Mouse (Mus musculus) intestine, embryonic 15.5 days (tissue): ENCODE measurements around the gene Ifi27l2b. TPM values are rescaled to one million over a fixed set of nuclear protein-coding genes. Genes with fewer than 3 reads are reported as not detected.
"Not testable (repeated sequence)": the region's sequence is repeated elsewhere in the genome, so short reads cannot be mapped to it uniquely, and the experiment has no call there.

Experiments
- ATAC-seq: fragments of 200-750 bp; cut with Nextera tagmentation; 2 replicates; pipeline ENCODE4 v1.8.0; 2017; ENCODE audit warnings: moderate TSS enrichment, moderate library complexity
- H3K27ac ChIP-seq: fragments of 300-500 bp; sonication (generic); 2 replicates; pipeline ENCODE4 v1.5.1; 2015; ENCODE audit warnings: mild to moderate bottlenecking, inconsistent platforms
- H3K27me3 ChIP-seq: fragments of 300-500 bp; sonication (generic); replicated peaks from 2 replicates; pipeline ENCODE4 v1.6.1; 2015; ENCODE audit warnings: inconsistent platforms
- H3K36me3 ChIP-seq: fragments of 300-500 bp; sonication (generic); 2 replicates; pipeline ENCODE4 v1.6.1; 2015; ENCODE audit warnings: inconsistent platforms
- H3K4me1 ChIP-seq: fragments of 300-500 bp; sonication (generic); replicated peaks from 2 replicates; pipeline ENCODE4 v1.6.1; 2015; ENCODE audit warnings: inconsistent platforms
- H3K4me2 ChIP-seq: fragments of 300-500 bp; sonication (generic); replicated peaks from 2 replicates; pipeline ENCODE4 v1.6.1; 2015; ENCODE audit warnings: mild to moderate bottlenecking, inconsistent platforms
- H3K4me3 ChIP-seq: fragments of 300-500 bp; sonication (generic); replicated peaks from 2 replicates; pipeline ENCODE4 v1.5.1; 2015; ENCODE audit warnings: inconsistent platforms
- H3K9ac ChIP-seq: fragments of 300-500 bp; sonication (generic); 2 replicates; pipeline ENCODE4 v1.6.1; 2015; ENCODE audit warnings: inconsistent platforms
- H3K9me3 ChIP-seq: fragments of 300-500 bp; sonication (generic); 2 replicates; pipeline ENCODE4 v1.6.1; 2016; ENCODE audit warnings: inconsistent platforms
- WGBS: fragments of 180-500 bp; shearing (Covaris S2); methylation state at CpG from one replicate; pipeline ENCODE4 v1.1.7; 2015; 5-methylcytosine and 5-hydroxymethylcytosine counted together
- polyA plus RNA-seq: library from polyadenylated mRNA; unstranded; fragments of >200 nt; fragmentation: Nextera tagmentation; extraction: Ambion mirVana; gene quantifications from 2 replicates; pipeline ENCODE4 v1.2.1, GENCODE M21; 2015

Ifi27l2b gene
- polyA plus RNA-seq, 1 experiment from 2014 or later = 25.4 TPM

GRCm38 (mm10) chr12:103481671-103482070 is 24.6 kb upstream of the Ifi27l2b start:
- Histone ChIP-seq H3K27ac (no peak overlapping the region), H3K9ac (no peak overlapping the region), H3K4me3 (no peak overlapping the region), H3K9me3 (no peaks in the 10 kb centered on the region), H3K27me3 (no peaks in the 10 kb centered on the region), H3K4me1 (no peaks in the 10 kb centered on the region), H3K36me3 (no peaks in the 10 kb centered on the region), H3K4me2 (no peak overlapping the region)
- 78% methylated on average over 5 of the region's 5 CpGs for WGBS
- no peak for ATAC-seq

GRCm38 (mm10) chr12:103477461-103478015 is 20.5 kb upstream of the Ifi27l2b start:
- Histone ChIP-seq H3K4me3 (no peak overlapping the region), H3K4me2 (no peak overlapping the region), H3K4me1 (no peaks in the 10 kb centered on the region), H3K27ac (no peak overlapping the region), H3K27me3 (no peaks in the 10 kb centered on the region), H3K9ac (no peak overlapping the region), H3K36me3 (no peaks in the 10 kb centered on the region), H3K9me3 (no peaks in the 10 kb centered on the region)
- WGBS = 48% methylated on average over 7 of the region's 7 CpGs
- no peak for ATAC-seq

- ATAC-seq = peak; percentile 56; the same call in 1 of the 2 replicates
- WGBS = 67% methylated on average over 1 of the region's 1 CpGs
Observed at GRCm38 (mm10) chr12:103476779-103477389, 19.9 kb upstream of the Ifi27l2b start.

GRCm38 (mm10) chr12:103474481-103474880 is 17.5 kb upstream of the Ifi27l2b start:
- H3K36me3 ChIP-seq = no peaks in the 10 kb centered on the region
- no peak overlapping the region for H3K4me2 ChIP-seq
- no peaks in the 10 kb centered on the region for H3K9me3 ChIP-seq
- H3K4me3 ChIP-seq = no peak overlapping the region
- H3K4me1 ChIP-seq = no peaks in the 10 kb centered on the region
- no peak overlapping the region for H3K27ac ChIP-seq
- no peak overlapping the region for H3K9ac ChIP-seq
- H3K27me3 ChIP-seq = no peaks in the 10 kb centered on the region
- ATAC-seq = no peak
- 38% methylated on average over 2 of the region's 2 CpGs for WGBS

More at GRCm38 (mm10) chr12:103476779-103477389, 19.9 kb upstream of the Ifi27l2b start:
- no peaks in the 10 kb centered on the region for H3K4me1 ChIP-seq
- H3K9ac ChIP-seq = no peak overlapping the region
- H3K27ac ChIP-seq = no peak overlapping the region
- H3K9me3 ChIP-seq = no peaks in the 10 kb centered on the region
- no peaks in the 10 kb centered on the region for H3K27me3 ChIP-seq
- H3K36me3 ChIP-seq = no peaks in the 10 kb centered on the region
- H3K4me3 ChIP-seq = no peak overlapping the region
- H3K4me2 ChIP-seq = no peak overlapping the region

GRCm38 (mm10) chr12:103456727-103457126 is 296 bp downstream of the Ifi27l2b start:
- H3K27me3 ChIP-seq, H3K27ac ChIP-seq, H3K36me3 ChIP-seq, H3K4me3 ChIP-seq, H3K9ac ChIP-seq, H3K4me1 ChIP-seq, H3K9me3 ChIP-seq: not testable (repeated sequence)
- ATAC-seq = peak; percentile 82
- WGBS = no CpG with 5 or more reads among the region's 1 CpGs
- 0 out of 2 replicates have a peak overlapping the region, but pooled peaks have one; percentile 17 for H3K4me2 ChIP-seq

GRCm38 (mm10) chr12:103453361-103453760 is 3.7 kb downstream of the Ifi27l2b start:
- H3K4me3 ChIP-seq = no peak overlapping the region
- no peak overlapping the region for H3K4me2 ChIP-seq
- 0 out of 2 replicates have a peak, but pooled peaks cover 3% of the 10 kb centered on the region for H3K4me1 ChIP-seq
- no peaks in the 10 kb centered on the region for H3K27me3 ChIP-seq
- H3K9me3 ChIP-seq = no peaks in the 10 kb centered on the region
- H3K36me3 ChIP-seq = no peaks in the 10 kb centered on the region
- ATAC-seq = no peak
- H3K27ac ChIP-seq = no peak overlapping the region
- H3K9ac ChIP-seq = no peak overlapping the region

GRCm38 (mm10) chr12:103445060-103445459 is 12.0 kb downstream of the Ifi27l2b start:
- Histone ChIP-seq H3K4me1 (no peaks in the 10 kb centered on the region), H3K36me3 (no peaks in the 10 kb centered on the region), H3K27me3 (no peaks in the 10 kb centered on the region), H3K9me3 (no peaks in the 10 kb centered on the region), H3K9ac (no peak overlapping the region), H3K4me3 (no peak overlapping the region), H3K27ac (no peak overlapping the region), H3K4me2 (no peak overlapping the region)
- 84% methylated on average over 3 of the region's 3 CpGs for WGBS
- ATAC-seq = no peak

GRCm38 (mm10) chr12:103444261-103444660 is 12.8 kb downstream of the Ifi27l2b start:
- H3K9ac ChIP-seq, H3K36me3 ChIP-seq, H3K4me2 ChIP-seq, H3K4me3 ChIP-seq, H3K4me1 ChIP-seq, H3K27me3 ChIP-seq, H3K27ac ChIP-seq, H3K9me3 ChIP-seq: not testable (repeated sequence)
- 43% methylated on average over 5 of the region's 7 CpGs for WGBS
- 0 out of 2 replicates have a peak, but pooled peaks have one; percentile 4 for ATAC-seq

GRCm38 (mm10) chr12:103443524-103443923 is 13.5 kb downstream of the Ifi27l2b start, which contains the start of gene Ifi27l2a:
Gene Ifi27l2a, minus strand, starts transcription at chr12:103443680.
- Histone ChIP-seq H3K4me3 (no peak within 1 kb of the TSS), H3K36me3 (no peaks in the 10 kb centered on the region), H3K27ac (no peak within 1 kb of the TSS), H3K27me3 (no peaks in the 10 kb centered on the region), H3K9ac (no peak within 1 kb of the TSS), H3K4me1 (no peaks in the 10 kb centered on the region), H3K4me2 (no peak within 1 kb of the TSS), H3K9me3 (no peaks in the 10 kb centered on the region)
- ATAC-seq = no peak
- WGBS = 51% methylated on average over 3 of the region's 3 CpGs

- WGBS = 85% methylated on average over 1 of the region's 1 CpGs
- H3K36me3 ChIP-seq = no peaks in the 10 kb centered on the region
- no peak for ATAC-seq
- no peaks in the 10 kb centered on the region for H3K4me1 ChIP-seq
- H3K27ac ChIP-seq = no peak overlapping the region
- no peak overlapping the region for H3K4me3 ChIP-seq
- no peak overlapping the region for H3K9ac ChIP-seq
- H3K4me2 ChIP-seq = no peak overlapping the region
- H3K27me3 ChIP-seq = no peaks in the 10 kb centered on the region
- H3K9me3 ChIP-seq = no peaks in the 10 kb centered on the region
Observed at GRCm38 (mm10) chr12:103437601-103438000, 19.4 kb downstream of the Ifi27l2b start.

GRCm38 (mm10) chr12:103434861-103435260 is 22.2 kb downstream of the Ifi27l2b start:
- ATAC-seq = peak; percentile 32; the same call in 1 of the 2 replicates

GRCm38 (mm10) chr12:103433986-103434731 is 22.9 kb downstream of the Ifi27l2b start, which contains the start of gene Ifi27:
Gene Ifi27, plus strand, starts transcription at chr12:103434211.
- Histone ChIP-seq H3K36me3 (no peaks in the 10 kb centered on the region), H3K4me3 (0 out of 2 replicates have a peak within 1 kb of the TSS, but pooled peaks have one; percentile 20), H3K27me3 (no peaks in the 10 kb centered on the region), H3K9me3 (no peaks in the 10 kb centered on the region), H3K4me1 (no peaks in the 10 kb centered on the region), H3K9ac (no peak within 1 kb of the TSS), H3K4me2 (peak within 1 kb of the TSS; percentile 45), H3K27ac (peak within 1 kb of the TSS; percentile 70; the same call in 1 of the 2 replicates)
- ATAC-seq = peak; percentile 94
- 44% methylated on average over 8 of the region's 8 CpGs for WGBS

More at GRCm38 (mm10) chr12:103434861-103435260, 22.2 kb downstream of the Ifi27l2b start:
- H3K36me3 ChIP-seq = no peaks in the 10 kb centered on the region
- no peak overlapping the region for H3K27ac ChIP-seq
- no peak overlapping the region for H3K4me3 ChIP-seq
- H3K4me1 ChIP-seq = no peaks in the 10 kb centered on the region
- H3K9me3 ChIP-seq = no peaks in the 10 kb centered on the region
- no peaks in the 10 kb centered on the region for H3K27me3 ChIP-seq
- H3K9ac ChIP-seq = no peak overlapping the region
- peak overlapping the region; percentile 45; the same call in 1 of the 2 replicates for H3K4me2 ChIP-seq
